Mouse (Mus musculus): ENCODE measurements around the gene Bsx. TPM values are rescaled to one million over a fixed set of nuclear protein-coding genes. Genes with fewer than 3 reads are reported as not detected.
A peak's percentile ranks its signal among the peaks of the same experiment; 100 is the strongest.

Gene Bsx
- polyA plus RNA-seq, 2 experiments: 0.05 TPM; not detected in 1

DNA sequence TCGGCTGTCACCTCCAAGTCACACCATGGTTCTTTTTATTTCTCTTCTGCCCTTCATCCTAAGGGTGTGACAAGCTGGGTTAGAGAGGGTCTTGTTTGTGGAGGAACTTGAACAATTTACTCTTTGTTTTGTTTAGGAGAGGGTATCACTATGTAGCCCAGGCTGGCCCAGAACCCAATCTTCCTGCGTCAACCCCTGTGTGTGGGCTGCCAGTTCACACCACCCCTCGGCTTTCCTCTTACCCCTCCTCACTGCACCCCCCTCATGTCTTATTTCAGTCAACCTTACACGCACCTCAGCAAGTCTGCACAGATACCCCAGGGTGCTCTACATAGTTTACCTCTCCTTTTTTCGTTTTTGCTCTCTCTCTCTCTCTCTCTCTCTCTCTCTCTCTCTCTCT lies 2.8 kb downstream of the Bsx start:
- ATAC-seq (ENCODE audit: low FRiP score, low read depth) (no peak), DNase-seq (ENCODE audit: low spot score) (no peak)
- peaks cover 99% of the 10 kb centered on the region for H3K27me3 ChIP-seq (ENCODE audit: control insufficient read depth, insufficient read depth, low read length)
- H3K4me1 ChIP-seq (ENCODE audit: control insufficient read depth, insufficient read depth, low read length): no peaks in the 10 kb centered on the region
- H3K4me3 ChIP-seq (replicated peaks; ENCODE audit: low read length): no peak overlapping the region
- TF ChIP-seq POLR2A (IDR thresholded peaks at IDR 0.05; ENCODE audit: borderline replicate concordance, extremely low read depth, insufficient read depth, insufficient read length): no peak
- no peak overlapping the region for H3K27ac ChIP-seq (replicated peaks; ENCODE audit: low read depth, low read length)
- H3K36me3 ChIP-seq (ENCODE audit: control insufficient read depth, insufficient read depth, low read length): no peaks in the 10 kb centered on the region
- H3K4me2 ChIP-seq (replicated peaks; ENCODE audit: low read depth, low read length, severe bottlenecking): no peak overlapping the region
- H3K9me3 ChIP-seq (ENCODE audit: control insufficient read depth, low read length): no peaks in the 10 kb centered on the region
- H3K9ac ChIP-seq (ENCODE audit: low read depth, low read length, severe bottlenecking): no peak overlapping the region
- WGBS: 3% methylated on average over 5 of the region's 5 CpGs

DNA sequence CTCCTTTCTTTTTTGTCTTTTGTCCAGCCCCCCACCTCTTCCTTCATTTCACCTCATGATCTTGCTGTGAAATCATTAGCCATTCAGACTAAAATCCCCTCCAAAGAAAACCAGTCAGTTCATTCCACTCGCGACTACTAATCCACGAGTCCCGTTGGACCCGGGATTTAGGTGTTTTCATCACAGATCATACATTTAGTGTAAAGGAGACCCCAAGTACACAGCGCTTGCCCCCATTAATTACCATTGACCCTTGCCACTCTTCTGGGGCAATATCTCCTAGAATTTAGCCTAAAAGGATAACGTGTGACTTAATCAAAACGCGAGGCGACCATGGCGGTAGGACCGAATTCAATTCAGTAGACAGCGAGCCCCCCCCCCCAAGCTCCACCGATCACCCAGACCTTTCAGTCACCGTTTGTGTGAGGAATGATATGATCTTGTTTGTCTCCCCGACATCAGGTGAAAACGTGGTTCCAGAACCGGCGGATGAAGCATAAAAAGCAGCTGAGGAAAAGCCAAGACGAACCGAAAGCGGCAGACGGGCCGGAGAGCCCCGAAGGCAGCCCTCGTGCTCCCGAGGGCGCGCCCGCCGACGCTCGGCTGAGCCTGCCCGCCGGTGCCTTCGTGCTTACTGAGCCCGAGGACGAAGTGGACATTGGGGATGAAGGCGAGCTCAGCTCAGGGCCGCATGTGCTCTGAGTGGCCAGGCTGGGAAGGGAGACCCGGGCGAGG lies 3.4 kb downstream of the Bsx start:
- no peak for DNase-seq (ENCODE audit: low spot score)
- no peaks in the 10 kb centered on the region for H3K36me3 ChIP-seq (ENCODE audit: control insufficient read depth, insufficient read depth, low read length)
- no peak overlapping the region for H3K9ac ChIP-seq (ENCODE audit: low read depth, low read length, severe bottlenecking)
- no peaks in the 10 kb centered on the region for H3K4me1 ChIP-seq (ENCODE audit: control insufficient read depth, insufficient read depth, low read length)
- WGBS: 2% methylated on average over 29 of the region's 42 CpGs
- ATAC-seq (ENCODE audit: low FRiP score, low read depth): no peak
- no peaks in the 10 kb centered on the region for H3K9me3 ChIP-seq (ENCODE audit: control insufficient read depth, low read length)
- TF ChIP-seq POLR2A (IDR thresholded peaks at IDR 0.05; ENCODE audit: borderline replicate concordance, extremely low read depth, insufficient read depth, insufficient read length): no peak
- peak overlapping the region; percentile 28 for H3K4me3 ChIP-seq (replicated peaks; ENCODE audit: low read length)
- no peak overlapping the region for H3K27ac ChIP-seq (replicated peaks; ENCODE audit: low read depth, low read length)
- peaks cover 96% of the 10 kb centered on the region for H3K27me3 ChIP-seq (ENCODE audit: control insufficient read depth, insufficient read depth, low read length)
- peak overlapping the region; percentile 31 for H3K4me2 ChIP-seq (replicated peaks; ENCODE audit: low read depth, low read length, severe bottlenecking)

DNA sequence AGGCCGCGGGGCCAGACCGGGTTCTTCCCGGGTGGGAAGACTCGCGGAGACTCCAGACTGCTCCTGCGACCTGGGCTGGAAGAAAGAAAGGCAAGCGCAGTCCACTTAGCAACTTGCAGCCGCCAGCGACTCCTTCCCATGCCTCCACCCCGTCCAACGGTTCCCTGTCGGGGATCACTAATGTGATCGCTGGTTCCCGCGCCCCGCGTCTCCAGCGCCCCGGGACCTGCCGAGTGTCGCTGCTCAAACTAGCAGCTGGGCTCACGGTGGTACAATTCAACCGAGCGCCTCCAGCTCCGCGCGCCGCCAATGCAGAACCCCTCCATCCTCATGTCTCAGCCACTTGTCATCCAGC lies 3.9 kb downstream of the Bsx start:
- no peaks in the 10 kb centered on the region for H3K36me3 ChIP-seq (ENCODE audit: control insufficient read depth, insufficient read depth, low read length)
- under 1% methylated on average over 29 of the region's 29 CpGs for WGBS
- H3K27me3 ChIP-seq (ENCODE audit: control insufficient read depth, insufficient read depth, low read length): peaks cover 95% of the 10 kb centered on the region
- no peaks in the 10 kb centered on the region for H3K4me1 ChIP-seq (ENCODE audit: control insufficient read depth, insufficient read depth, low read length)
- H3K9ac ChIP-seq (ENCODE audit: low read depth, low read length, severe bottlenecking): no peak overlapping the region
- H3K9me3 ChIP-seq (ENCODE audit: control insufficient read depth, low read length): no peaks in the 10 kb centered on the region
- DNase-seq (ENCODE audit: low spot score) (no peak), ATAC-seq (ENCODE audit: low FRiP score, low read depth) (no peak)
- peak overlapping the region; percentile 31 for H3K4me2 ChIP-seq (replicated peaks; ENCODE audit: low read depth, low read length, severe bottlenecking)
- no peak for TF ChIP-seq POLR2A (IDR thresholded peaks at IDR 0.05; ENCODE audit: borderline replicate concordance, extremely low read depth, insufficient read depth, insufficient read length)
- no peak overlapping the region for H3K27ac ChIP-seq (replicated peaks; ENCODE audit: low read depth, low read length)
- H3K4me3 ChIP-seq (replicated peaks; ENCODE audit: low read length): peak overlapping the region; percentile 28

DNA sequence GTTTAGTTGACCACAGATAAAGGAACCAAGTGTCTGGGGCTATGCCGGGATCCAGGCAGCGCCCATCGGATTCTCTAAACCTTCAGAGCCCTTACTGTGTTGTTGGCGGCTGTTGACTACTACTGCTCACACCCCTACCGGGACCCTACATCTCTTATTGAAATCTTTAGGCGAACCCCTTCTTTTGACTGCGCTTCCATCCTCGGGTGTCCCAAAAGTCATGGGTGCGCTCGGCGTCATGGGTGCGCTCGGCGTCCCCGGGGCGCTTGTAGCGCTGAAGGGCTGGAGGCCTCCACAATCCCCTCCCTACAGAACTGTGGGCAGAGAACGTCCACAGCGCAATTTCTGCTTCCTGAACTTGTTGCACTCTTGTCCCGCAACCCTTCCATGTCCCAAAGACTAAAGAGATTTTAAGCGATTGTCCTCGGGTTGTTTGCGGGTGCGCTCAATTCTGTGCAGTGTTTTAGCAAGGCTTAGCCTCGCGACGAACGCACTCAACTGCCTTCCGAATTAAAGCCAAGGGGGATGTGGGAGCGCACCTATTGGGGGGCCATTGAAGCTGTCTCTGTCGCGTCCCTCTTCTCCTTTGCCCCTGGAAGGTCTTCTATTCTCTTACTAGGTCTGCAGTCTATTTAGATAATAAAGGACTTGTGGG lies 4.5 kb downstream of the Bsx start:
- WGBS: 1% methylated on average over 32 of the region's 32 CpGs
- no peak overlapping the region for H3K27ac ChIP-seq (replicated peaks; ENCODE audit: low read depth, low read length)
- H3K9me3 ChIP-seq (ENCODE audit: control insufficient read depth, low read length): no peaks in the 10 kb centered on the region
- H3K4me1 ChIP-seq (ENCODE audit: control insufficient read depth, insufficient read depth, low read length): no peaks in the 10 kb centered on the region
- no peak overlapping the region for H3K4me2 ChIP-seq (replicated peaks; ENCODE audit: low read depth, low read length, severe bottlenecking)
- no peaks in the 10 kb centered on the region for H3K36me3 ChIP-seq (ENCODE audit: control insufficient read depth, insufficient read depth, low read length)
- no peak for DNase-seq (ENCODE audit: low spot score)
- no peak overlapping the region; the same call in 1 of the 2 replicates for H3K4me3 ChIP-seq (replicated peaks; ENCODE audit: low read length)
- TF ChIP-seq POLR2A (IDR thresholded peaks at IDR 0.05; ENCODE audit: borderline replicate concordance, extremely low read depth, insufficient read depth, insufficient read length): no peak
- peaks cover 92% of the 10 kb centered on the region for H3K27me3 ChIP-seq (ENCODE audit: control insufficient read depth, insufficient read depth, low read length)
- no peak for ATAC-seq (ENCODE audit: low FRiP score, low read depth)
- H3K9ac ChIP-seq (ENCODE audit: low read depth, low read length, severe bottlenecking): no peak overlapping the region

DNA sequence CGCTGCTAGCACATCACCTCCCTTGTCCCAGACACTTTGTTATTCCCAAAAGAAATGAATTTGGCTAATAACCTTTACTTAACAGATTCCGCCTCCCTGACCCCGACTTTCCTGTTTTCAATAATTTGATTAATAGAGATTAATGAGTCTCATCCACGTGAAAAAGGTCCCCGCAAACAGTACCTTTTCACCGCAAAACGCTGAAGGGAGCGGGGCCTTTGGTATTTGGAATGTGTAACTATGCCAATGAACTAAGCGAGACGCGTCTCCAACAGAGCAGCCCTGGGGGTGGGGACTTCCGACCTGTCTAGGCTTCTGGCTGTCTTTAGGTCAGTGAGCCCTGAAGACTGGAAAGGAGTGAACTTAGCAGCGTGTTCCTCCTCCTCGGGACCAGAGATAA lies 5.1 kb downstream of the Bsx start:
- DNase-seq (ENCODE audit: low spot score) (no peak), ATAC-seq (ENCODE audit: low FRiP score, low read depth) (no peak)
- Histone ChIP-seq H3K4me1 (ENCODE audit: control insufficient read depth, insufficient read depth, low read length) (no peaks in the 10 kb centered on the region), H3K27ac (replicated peaks; ENCODE audit: low read depth, low read length) (no peak overlapping the region), H3K4me2 (replicated peaks; ENCODE audit: low read depth, low read length, severe bottlenecking) (no peak overlapping the region), H3K9me3 (ENCODE audit: control insufficient read depth, low read length) (no peaks in the 10 kb centered on the region), H3K4me3 (replicated peaks; ENCODE audit: low read length) (no peak overlapping the region), H3K9ac (ENCODE audit: low read depth, low read length, severe bottlenecking) (no peak overlapping the region), H3K36me3 (ENCODE audit: control insufficient read depth, insufficient read depth, low read length) (no peaks in the 10 kb centered on the region), H3K27me3 (ENCODE audit: control insufficient read depth, insufficient read depth, low read length) (peaks cover 88% of the 10 kb centered on the region)
- 1% methylated on average over 14 of the region's 14 CpGs for WGBS
- TF ChIP-seq POLR2A (IDR thresholded peaks at IDR 0.05; ENCODE audit: borderline replicate concordance, extremely low read depth, insufficient read depth, insufficient read length): no peak
